19 mouse cellular contexts compared by ENCODE assay signal in the genomic region with DNA sequence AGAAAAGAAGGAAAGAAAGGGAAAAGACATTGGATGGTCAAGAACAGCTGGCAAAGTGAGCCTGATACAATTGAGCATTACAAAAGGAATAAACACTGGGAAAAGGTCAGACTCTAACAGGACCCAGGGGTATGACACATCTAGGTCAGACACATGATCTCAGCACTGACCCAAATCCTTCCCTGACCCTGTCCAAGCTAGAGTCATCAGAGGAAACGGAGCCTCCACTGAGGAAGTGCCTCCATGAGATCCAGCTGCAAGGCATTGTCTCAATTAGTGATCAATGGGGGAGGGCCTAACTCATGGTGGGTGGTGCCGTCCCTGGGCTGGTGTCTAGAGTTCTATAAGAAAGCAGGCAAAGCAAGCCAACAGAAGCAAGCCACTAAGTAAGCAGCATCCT. TPM values are rescaled to one million over a fixed set of nuclear protein-coding genes. Genes with fewer than 3 reads are reported as not detected.
A peak's percentile ranks its signal among the peaks of the same experiment; 100 is the strongest.
DNase-seq lines count a peak whose midpoint lies in the region; ATAC-seq and TF ChIP-seq lines count a peak whose summit lies in the region.
"Had no signal": no experiment of that assay in that cellular context is flagged by ENCODE, and none has a peak within 500 bp of the region (broad histone marks: within the 10 kb centered on the region; RNA-seq: fewer than 3 reads in every experiment).

No protein-coding gene starts in this region.

- DNase-seq in gastrocnemius, adult 18-20 months (ENCODE audit: low spot score): peak; percentile 64
- no peak for DNase-seq in gastrocnemius, postnatal 36 days
- no peak for DNase-seq in liver, postnatal 0 days
- DNase-seq in NIH3T3 (ENCODE audit: low read depth): peak; percentile 77
- DNase-seq in lung, postnatal 25 days (ENCODE audit: low spot score): peak; percentile 29
- DNase-seq in forebrain, embryonic 10.5 days (ENCODE audit: extremely low spot score, low spot score): no peak
- no peak for DNase-seq in cerebellum, adult 8-10 months
- DNase-seq: cerebellum, adult 2 months; lung, embryonic 14.5 days had no signal

- TF ChIP-seq CTCF in liver, postnatal 0 days (IDR thresholded peaks at IDR 0.05; ENCODE audit: low read depth): no peak

- H3K4me2 ChIP-seq in liver, postnatal 0 days (ENCODE audit: low read depth, low read length): no peak overlapping the region
- no peak overlapping the region for H3K4me2 ChIP-seq in liver, embryonic 12.5 days
- H3K4me2 ChIP-seq: forebrain, embryonic 15.5 days; heart, embryonic 15.5 days; kidney, embryonic 15.5 days; lung, embryonic 14.5 days; midbrain, embryonic 13.5 days had no signal

- no peaks in the 10 kb centered on the region for H3K36me3 ChIP-seq in liver, postnatal 0 days (replicated peaks; ENCODE audit: insufficient read depth, low read length)
- H3K36me3 ChIP-seq in liver, embryonic 12.5 days: 0 out of 2 replicates have a peak, but pooled peaks cover under 1% of the 10 kb centered on the region
- H3K36me3 ChIP-seq in forebrain, embryonic 10.5 days (replicated peaks): no peaks in the 10 kb centered on the region
- H3K36me3 ChIP-seq: forebrain, embryonic 15.5 days; midbrain, embryonic 13.5 days had no signal

- no peak overlapping the region for H3K9ac ChIP-seq in liver, postnatal 0 days (replicated peaks)
- H3K9ac ChIP-seq in liver, embryonic 12.5 days: no peak overlapping the region
- H3K9ac ChIP-seq: forebrain, embryonic 15.5 days; heart, embryonic 15.5 days; kidney, embryonic 15.5 days; lung, embryonic 14.5 days; midbrain, embryonic 13.5 days had no signal

- peaks cover 14% of the 10 kb centered on the region; the same call in 1 of the 2 replicates for H3K4me1 ChIP-seq in liver, postnatal 0 days (ENCODE audit: insufficient read depth)
- peaks cover 9% of the 10 kb centered on the region; the same call in 1 of the 2 replicates for H3K4me1 ChIP-seq in liver, embryonic 12.5 days
- peaks cover 4% of the 10 kb centered on the region for H3K4me1 ChIP-seq in forebrain, embryonic 10.5 days
- H3K4me1 ChIP-seq: forebrain, embryonic 15.5 days; midbrain, embryonic 13.5 days had no signal

- H3K9me3 ChIP-seq in liver, postnatal 0 days (ENCODE audit: low read length): no peaks in the 10 kb centered on the region
- no peaks in the 10 kb centered on the region for H3K9me3 ChIP-seq in liver, embryonic 12.5 days (replicated peaks)
- H3K9me3 ChIP-seq in forebrain, embryonic 10.5 days: no peaks in the 10 kb centered on the region
- H3K9me3 ChIP-seq: forebrain, embryonic 15.5 days; heart, embryonic 15.5 days; kidney, embryonic 15.5 days; midbrain, embryonic 13.5 days had no signal

- H3K27me3 ChIP-seq in liver, postnatal 0 days (ENCODE audit: insufficient read depth, low read length): no peaks in the 10 kb centered on the region
- no peaks in the 10 kb centered on the region for H3K27me3 ChIP-seq in liver, embryonic 12.5 days (replicated peaks)
- H3K27me3 ChIP-seq in forebrain, embryonic 10.5 days (ENCODE audit: poor library complexity, severe bottlenecking): peaks cover 2% of the 10 kb centered on the region; the same call in 1 of the 2 replicates
- H3K27me3 ChIP-seq: forebrain, embryonic 15.5 days; heart, embryonic 15.5 days; kidney, embryonic 15.5 days; midbrain, embryonic 13.5 days; Patski had no signal

- ATAC-seq in liver, postnatal 0 days: peak; percentile 65
- no peak for ATAC-seq in liver, embryonic 12.5 days
- ATAC-seq: CD4-positive, CD25-positive, alpha-beta regulatory T cell, adult 4 months; forebrain, embryonic 15.5 days; midbrain, embryonic 13.5 days; Patski had no signal

- TF ChIP-seq EP300 in liver, postnatal 0 days (IDR thresholded peaks at IDR 0.05; ENCODE audit: low read depth): no peak

- intact Hi-C loops in gastrocnemius, postnatal 36 days (cut with DNase I): no loop called here

- no peak overlapping the region for H3K4me3 ChIP-seq in liver, postnatal 0 days (ENCODE audit: low read depth, low read length)
- H3K4me3 ChIP-seq in liver, embryonic 12.5 days: no peak overlapping the region
- no peak overlapping the region for H3K4me3 ChIP-seq in forebrain, embryonic 10.5 days
- H3K4me3 ChIP-seq: forebrain, embryonic 15.5 days; heart, embryonic 15.5 days; kidney, embryonic 15.5 days; midbrain, embryonic 13.5 days had no signal

- 65% methylated on average over 2 of the region's 2 CpGs for whole genome bisulfite sequencing in liver, postnatal 0 days (ENCODE audit: insufficient replicate concordance)
- 43% methylated on average over 2 of the region's 2 CpGs for WGBS in liver, embryonic 12.5 days (ENCODE audit: insufficient replicate concordance)
- 48% methylated on average over 2 of the region's 2 CpGs for WGBS in forebrain, embryonic 10.5 days

- no peak overlapping the region for H3K27ac ChIP-seq in liver, postnatal 0 days (ENCODE audit: low read depth)
- no peak overlapping the region for H3K27ac ChIP-seq in liver, embryonic 12.5 days
- H3K27ac ChIP-seq in forebrain, embryonic 10.5 days: no peak overlapping the region
- H3K27ac ChIP-seq: forebrain, embryonic 15.5 days; heart, embryonic 15.5 days; kidney, embryonic 15.5 days; midbrain, embryonic 13.5 days had no signal

RNA-seq across cellular contexts. Expression of a gene that starts 6.8 kb away (rescaled TPM):
- 10 to 100 TPM; 35.6 to 47.6 TPM for total RNA-seq in gastrocnemius, adult 18-20 months (2021)
- 10 to 100 TPM; 36.6 to 46.2 TPM for total RNA-seq in gastrocnemius, postnatal 36 days (2021)
- 54.1 and 59.1 TPM in 2 replicates for polyA plus RNA-seq in liver, postnatal 0 days (2015; fragmentation: Nextera tagmentation; extraction: Ambion mirVana)
- 68.6 and 70.7 TPM in 2 replicates for polyA plus RNA-seq in liver, embryonic 12.5 days (2016; fragmentation: Nextera tagmentation; extraction: Ambion mirVana)
- 106 and 114 TPM in 2 replicates for polyA plus RNA-seq in forebrain, embryonic 10.5 days (2016; fragmentation: Nextera tagmentation; extraction: Ambion mirVana)

RNA-seq across cellular contexts. Expression of a gene that starts 6.9 kb away (rescaled TPM):
- total RNA-seq in gastrocnemius, adult 18-20 months (2021): not detected
- under 1 TPM in 1 of 2 experiments, not detected in 1; 0.30 TPM for total RNA-seq in gastrocnemius, postnatal 36 days (2021)
- 1.6 and 1.9 TPM in 2 replicates for polyA plus RNA-seq in liver, postnatal 0 days (2015; fragmentation: Nextera tagmentation; extraction: Ambion mirVana)
- polyA plus RNA-seq in liver, embryonic 12.5 days (2016; fragmentation: Nextera tagmentation; extraction: Ambion mirVana): 0.83 and 1.4 TPM in 2 replicates
- polyA plus RNA-seq in forebrain, embryonic 10.5 days (2016; fragmentation: Nextera tagmentation; extraction: Ambion mirVana): 0.81 and 1.2 TPM in 2 replicates
- total RNA-seq: layer of hippocampus, adult 8-10 months; left cerebral cortex, postnatal 25 days had no signal
- polyA plus RNA-seq: forebrain, embryonic 15.5 days; neural tube, embryonic 11.5 days had no signal

RNA-seq across cellular contexts. Expression of a gene that starts 52.7 kb away (rescaled TPM):
- not detected for total RNA-seq in gastrocnemius, adult 18-20 months (2021)
- total RNA-seq in gastrocnemius, postnatal 36 days (2021): not detected
- not detected in 2 replicates for polyA plus RNA-seq in liver, postnatal 0 days (2015; fragmentation: Nextera tagmentation; extraction: Ambion mirVana)
- not detected in 2 replicates for polyA plus RNA-seq in liver, embryonic 12.5 days (2016; fragmentation: Nextera tagmentation; extraction: Ambion mirVana)
- polyA plus RNA-seq in forebrain, embryonic 10.5 days (2016; fragmentation: Nextera tagmentation; extraction: Ambion mirVana): 0.25 and 0.36 TPM in 2 replicates
- polyA plus RNA-seq: CD4-positive, CD25-positive, alpha-beta regulatory T cell, adult 4 months; Patski had no signal

Comparison
In these comparisons a context has a peak if more than half of its experiments do, and no peak if none do; other contexts are left out.
1. DNase-seq: peak in gastrocnemius, adult 18-20 months (single experiment), NIH3T3 (single experiment) and lung, postnatal 25 days (single experiment); none in gastrocnemius, postnatal 36 days (0 of 2), liver, postnatal 0 days (single experiment), forebrain, embryonic 10.5 days (single experiment) and cerebellum, adult 8-10 months (single experiment).